Mouse (Mus musculus) neural tube, embryonic 10.5 days (tissue): ENCODE measurements around the gene Cldn22.
"Not testable (repeated sequence)": the region's sequence is repeated elsewhere in the genome, so short reads cannot be mapped to it uniquely, and the experiment has no call there.

Experiments
- DNase-seq: peaks from one replicate; pipeline ENCODE4 v3.0.0-alpha.2; 2017; ENCODE audit warnings: low spot score; ENCODE audit errors: extremely low spot score

Gene Cldn22

DNA sequence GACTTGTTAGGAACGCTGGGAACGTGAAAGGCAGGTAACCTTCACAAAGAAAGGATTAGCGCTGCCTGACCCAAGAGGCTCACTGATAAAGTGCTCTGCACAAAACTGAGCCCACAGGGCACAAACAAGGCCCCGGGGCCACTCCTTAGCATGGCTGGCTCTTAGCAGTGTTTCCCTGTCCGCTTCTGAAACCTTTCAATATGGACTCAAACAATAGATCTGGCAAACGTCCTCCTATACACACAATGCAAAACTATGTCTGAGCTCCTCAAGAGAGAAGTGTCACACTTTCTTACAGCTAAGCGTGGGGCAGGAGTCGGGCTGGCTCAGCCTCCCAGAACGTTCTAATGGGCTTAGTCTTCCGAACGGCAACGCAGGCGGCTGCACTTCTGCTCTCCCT lies at the start of gene Cldn22:
TSS of gene Cldn22 (plus strand) at position 301 of the 400 bp plus-strand sequence.
- no peak for DNase-seq

DNA sequence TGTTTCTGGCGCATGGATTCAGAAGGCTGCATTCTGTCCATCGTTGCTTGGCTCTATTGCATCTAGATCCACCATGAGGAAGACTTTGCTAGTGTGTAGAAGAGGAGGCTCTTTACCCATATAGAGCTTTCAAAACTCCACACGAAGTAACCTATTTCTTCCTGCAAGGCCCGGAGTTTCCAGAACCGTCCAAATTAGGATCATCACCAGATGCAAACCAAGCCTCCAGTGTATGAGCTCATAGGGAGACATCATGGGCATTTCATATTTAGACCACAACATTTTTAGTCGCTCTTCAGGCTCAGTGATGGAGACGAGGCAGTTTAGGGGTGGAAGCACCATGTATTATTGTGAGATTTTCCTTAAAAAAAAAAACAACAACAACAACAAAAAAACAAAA lies 46.9 kb upstream of the Cldn22 start:
- DNase-seq, result no peak

DNA sequence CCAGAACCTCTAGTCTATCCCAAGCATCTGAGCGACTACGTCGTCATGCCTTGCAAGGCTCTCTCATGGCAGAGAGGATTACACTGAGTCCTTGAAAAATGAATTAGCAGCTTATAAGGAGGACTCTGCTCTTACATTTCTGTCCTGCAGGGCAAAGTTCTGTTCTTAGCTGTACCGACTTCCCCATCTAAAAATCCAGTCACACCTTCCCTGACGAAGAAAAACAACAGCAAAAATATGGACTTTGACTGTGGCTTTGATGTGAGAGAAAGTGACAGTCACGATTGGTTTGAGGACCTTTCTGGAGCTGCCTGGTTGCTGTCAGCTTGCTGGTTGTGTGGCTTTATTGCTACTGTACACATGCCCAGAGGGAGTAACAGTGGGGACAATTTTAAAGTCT lies 44.7 kb upstream of the Cldn22 start:
- no peak for DNase-seq

DNA sequence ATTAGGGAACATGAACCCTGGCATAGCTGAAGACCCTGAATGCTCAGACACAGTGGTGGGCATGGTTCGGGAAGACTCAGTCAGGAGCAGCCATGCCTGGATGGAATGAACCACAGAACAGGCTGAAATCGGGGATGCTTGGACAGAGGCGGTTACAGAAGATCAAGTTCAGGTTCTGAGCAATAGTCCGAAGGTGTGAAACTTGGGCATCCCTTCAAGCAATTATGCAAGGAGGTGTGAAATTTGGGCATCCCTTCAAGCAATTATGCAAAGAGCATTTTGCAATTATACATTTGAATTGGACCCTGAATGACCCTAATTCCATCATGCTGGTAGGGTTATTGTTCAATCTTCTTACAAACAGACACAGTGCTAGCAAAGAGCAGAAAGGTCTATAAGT lies 42.4 kb upstream of the Cldn22 start:
- no peak for DNase-seq

DNA sequence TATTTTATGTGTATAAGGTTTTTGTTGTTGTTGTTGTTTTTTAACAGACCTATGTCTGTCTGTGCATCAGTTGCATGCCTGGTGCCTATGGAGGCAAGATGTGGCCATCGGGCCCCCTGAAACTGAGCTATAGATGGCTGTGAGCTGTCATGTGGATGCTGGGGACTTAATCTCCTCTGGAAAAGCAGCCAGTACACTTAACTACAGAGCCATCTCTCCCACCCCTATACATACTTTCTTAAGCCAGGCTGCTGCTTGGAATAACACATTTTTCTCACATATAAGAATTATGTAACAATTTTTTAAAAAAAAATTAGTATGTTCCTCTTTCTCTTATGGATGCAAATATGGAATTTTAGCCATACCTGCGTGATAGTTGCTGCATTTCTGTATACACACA lies 40.7 kb upstream of the Cldn22 start:
- no peak for DNase-seq

DNA sequence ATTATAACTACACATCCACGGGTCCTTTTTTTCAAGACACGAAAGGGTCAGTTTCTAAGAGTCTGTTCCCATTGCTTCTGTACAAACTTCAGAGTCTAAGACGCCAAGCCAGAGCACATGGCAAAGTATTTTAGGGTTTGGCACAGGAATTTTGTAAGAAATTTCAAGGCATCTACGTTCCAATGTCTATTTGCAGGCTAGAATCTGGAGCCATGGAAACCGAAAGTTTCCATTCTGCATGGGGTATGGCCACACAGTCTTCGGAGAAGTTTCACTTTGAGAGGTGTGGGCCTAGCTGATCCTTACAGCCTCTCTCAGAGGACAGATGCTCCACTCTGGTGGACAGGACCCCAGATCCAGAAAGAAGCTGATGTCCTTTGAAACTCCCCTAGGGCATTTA lies 40.3 kb upstream of the Cldn22 start:
- DNase-seq, result no peak

DNA sequence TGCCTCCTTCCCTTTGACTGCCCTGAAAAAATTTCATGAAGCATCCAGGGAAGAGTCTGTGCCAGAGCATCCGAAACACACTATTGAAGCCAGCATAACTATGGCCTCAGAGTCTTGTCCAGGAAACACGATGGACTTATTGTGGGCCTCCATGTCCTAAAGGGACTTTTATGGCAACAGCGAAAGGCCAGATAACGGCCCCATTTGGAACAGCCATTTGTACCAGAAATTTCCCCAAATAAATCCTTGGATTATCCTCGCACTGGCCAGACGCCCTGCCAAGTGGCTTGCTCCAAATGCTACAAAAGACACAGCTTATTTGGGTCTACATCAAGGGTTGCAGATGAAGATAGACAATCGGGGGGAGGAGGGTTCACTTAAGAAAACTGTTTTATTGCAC lies 39.8 kb upstream of the Cldn22 start:
- no peak for DNase-seq

DNA sequence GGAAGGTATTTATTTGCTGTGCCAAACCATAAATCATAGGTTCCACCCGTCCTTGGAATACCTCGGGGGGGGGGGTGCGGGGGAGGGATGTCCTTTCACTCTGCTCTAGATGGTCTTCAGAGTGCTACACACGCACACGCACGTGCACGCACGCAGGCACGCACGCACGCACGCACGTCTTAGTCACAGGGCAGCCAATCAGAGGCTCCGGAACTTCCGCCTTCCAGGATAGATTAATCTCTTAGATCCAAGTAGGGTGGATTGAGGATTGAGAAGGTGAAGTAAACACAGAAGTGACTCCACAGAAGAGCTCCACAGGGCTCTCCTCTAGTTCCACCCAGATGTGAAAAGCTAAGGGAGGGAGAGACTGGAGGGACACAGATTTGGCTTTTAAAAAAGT lies 38.0 kb upstream of the Cldn22 start:
- DNase-seq, result no peak

DNA sequence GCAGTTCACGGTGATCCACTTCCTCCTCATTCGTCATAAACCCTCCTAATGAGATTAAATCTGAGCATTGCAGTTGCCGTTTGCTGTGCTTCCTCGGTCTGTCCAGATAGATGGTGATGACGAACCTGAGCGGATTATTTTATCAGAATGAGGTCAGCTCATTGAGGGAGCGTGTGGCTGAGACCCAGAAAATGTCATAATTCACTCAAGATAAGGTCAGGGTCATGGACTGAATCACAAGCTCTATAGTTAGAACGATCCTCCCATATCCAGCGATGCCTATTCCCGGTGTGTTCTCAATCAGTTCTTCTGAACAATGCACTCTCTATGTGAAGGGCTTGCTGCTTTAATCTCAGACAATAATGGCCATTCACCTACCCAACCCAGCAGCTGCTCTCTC lies 36.6 kb upstream of the Cldn22 start:
- no peak for DNase-seq

DNA sequence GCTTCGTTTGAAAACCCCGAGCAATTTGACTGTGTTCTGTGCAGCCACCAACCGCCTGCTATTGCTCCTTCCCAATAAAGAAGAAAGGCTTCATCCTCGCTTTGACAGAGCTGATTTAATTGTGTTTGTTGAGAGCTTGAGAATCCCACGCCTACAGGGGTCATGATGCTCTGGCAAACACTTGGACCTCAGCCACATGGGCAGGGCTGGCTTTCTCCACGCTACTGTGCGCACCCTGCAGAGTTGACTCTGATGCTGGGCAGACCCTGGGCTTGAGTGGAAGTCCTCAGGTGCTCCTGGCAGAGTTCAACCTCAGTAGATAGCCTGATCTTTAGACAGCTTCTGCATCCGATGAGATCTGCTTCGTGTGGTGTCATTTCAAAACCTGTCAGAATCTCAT lies 32.3 kb upstream of the Cldn22 start:
- no peak for DNase-seq

DNA sequence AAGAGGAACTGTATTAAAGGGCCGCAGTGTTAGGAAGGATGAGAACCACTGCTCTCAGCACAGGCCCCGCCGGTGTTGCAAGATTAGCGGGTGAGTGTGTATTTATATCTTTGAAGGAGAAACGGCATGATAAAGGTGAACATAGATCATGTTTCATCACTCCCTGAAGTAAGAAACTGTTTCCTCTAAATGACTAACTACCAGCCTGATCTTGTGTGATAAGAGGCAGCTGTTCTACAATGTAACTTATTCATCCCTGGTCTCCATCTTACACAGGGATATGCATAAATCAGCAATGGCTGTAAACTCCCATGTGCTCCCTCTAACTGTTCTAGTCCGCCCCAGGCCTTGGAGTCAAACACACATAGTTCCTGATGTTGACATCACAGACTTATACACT lies 24.8 kb upstream of the Cldn22 start:
- no peak for DNase-seq

DNA sequence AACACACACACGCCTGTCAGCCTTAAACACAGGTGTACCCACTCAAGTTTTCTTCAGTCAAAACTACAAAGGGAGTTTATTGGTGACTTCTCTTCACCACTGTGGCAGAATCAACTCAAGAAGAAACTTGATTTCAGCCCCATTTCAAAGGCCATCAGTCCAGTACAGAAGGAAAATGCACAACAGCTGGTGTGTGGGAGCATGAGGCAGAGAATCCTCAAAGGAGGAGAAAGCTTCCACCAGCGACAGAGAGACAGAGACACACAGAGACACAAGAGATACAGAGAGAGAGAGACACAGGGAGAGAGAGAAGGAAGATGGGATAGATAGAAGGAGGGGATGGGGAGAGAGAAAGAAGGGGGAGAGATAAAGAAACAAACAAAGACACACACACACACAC lies 21.9 kb upstream of the Cldn22 start:
- DNase-seq, result no peak

DNA sequence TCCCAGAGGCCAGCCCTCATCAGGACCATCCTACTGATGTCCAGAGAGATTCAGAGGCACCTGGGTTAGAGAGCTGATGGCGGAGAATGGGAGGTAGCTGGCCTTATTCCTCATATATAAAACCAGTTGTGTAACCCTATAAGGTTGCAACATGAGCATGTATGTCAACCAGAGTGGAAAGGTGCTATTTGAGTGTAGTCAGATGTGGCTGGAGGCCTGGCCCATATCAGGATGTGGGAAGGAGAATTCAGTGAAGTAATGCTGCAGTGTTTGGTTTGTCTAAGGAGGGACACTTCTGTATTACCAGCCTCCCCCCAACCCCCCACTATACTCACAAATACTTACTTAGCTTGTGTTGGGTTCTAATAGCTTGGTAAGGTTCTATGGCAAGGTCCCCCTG lies 20.0 kb upstream of the Cldn22 start:
- DNase-seq, result no peak

DNA sequence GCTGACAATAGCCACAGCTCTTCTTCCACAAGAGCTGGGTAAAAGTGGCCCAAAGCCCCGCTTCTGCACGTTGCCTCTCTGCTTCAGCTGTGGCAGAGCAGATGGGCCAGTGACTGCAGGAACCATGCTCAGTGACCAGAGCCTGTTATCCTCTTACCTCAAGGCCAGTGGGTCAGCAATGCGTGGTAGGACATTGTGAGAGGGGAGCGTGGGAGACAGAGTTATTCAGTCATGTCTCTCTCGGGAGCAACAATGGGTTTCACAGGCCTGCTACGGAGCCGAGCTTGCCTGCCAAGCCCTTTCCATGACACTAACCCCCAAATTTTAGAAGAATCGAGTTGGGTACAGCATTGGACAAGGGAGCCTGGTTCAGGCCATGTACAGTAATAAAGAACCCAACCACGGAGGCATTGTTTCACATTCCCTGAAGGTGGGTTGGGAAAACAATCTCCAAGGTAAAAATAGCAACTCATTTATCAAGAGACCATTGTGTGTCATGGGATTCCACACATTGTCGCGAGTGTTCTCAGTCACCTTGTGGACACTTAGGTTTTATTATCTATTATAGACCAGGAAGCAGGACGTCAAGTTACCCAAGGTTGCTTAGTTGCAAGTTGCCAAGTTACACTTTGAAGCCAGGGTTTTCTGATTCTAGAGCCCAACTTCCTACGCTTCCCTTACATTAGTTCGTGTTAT lies 14.2 kb upstream of the Cldn22 start:
- DNase-seq, result no peak

DNA sequence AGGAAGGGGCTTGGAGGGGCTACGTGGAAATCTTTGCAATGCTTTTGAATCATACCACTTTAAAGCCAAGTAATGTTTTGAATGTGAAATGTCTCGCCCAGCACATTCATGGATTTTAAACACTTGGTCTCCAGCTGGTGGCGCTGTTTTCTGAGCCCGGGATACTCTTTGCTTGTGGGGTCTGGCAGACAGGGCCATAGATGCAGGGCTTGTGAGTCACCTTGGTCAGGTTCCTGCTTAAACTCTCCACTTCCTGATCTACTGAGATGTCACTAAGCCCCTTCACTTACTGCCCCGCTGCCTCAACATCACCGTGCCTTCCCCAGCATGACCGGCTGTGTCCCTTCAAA lies 13.6 kb upstream of the Cldn22 start:
- no peak for DNase-seq

DNA sequence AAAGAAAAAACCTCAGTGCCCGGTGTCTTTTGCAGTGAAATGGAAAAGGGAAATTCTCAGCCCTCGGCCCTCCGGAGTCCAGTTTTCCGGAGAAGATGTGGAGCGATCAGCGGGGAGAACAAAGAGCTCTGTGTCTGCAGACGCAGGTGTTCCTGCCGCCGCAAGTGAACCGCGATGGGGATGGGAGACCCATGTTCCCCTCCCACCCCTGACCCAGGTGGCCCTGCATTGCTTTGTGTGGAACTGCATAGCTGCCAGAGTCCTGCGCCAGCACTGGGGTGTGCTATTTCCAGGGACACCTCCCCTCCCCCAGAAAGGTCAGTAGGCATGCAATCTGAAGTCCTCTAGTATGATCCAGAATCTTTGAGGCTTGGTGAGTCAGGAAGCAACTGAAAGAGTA lies 13.1 kb upstream of the Cldn22 start:
- no peak for DNase-seq

DNA sequence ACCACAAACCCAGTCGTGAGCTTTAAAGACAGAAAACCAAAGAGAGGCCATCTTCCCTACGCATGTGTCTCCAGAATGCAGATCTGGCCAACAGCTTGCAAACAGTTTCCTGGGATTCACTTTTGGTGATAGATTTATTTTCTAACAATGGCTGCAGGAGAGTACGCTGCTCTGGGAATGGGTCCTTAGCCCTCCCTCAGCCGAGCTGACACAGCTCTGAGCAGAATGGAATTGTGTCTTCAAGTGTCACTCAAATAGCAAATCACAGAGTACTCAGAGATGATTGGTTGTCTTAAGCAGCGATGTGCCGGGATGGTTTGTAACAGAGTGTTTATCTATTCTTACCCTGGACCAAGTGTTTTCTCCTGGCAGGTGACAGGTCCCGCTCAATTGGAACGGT lies 5.2 kb upstream of the Cldn22 start:
- no peak for DNase-seq

DNA sequence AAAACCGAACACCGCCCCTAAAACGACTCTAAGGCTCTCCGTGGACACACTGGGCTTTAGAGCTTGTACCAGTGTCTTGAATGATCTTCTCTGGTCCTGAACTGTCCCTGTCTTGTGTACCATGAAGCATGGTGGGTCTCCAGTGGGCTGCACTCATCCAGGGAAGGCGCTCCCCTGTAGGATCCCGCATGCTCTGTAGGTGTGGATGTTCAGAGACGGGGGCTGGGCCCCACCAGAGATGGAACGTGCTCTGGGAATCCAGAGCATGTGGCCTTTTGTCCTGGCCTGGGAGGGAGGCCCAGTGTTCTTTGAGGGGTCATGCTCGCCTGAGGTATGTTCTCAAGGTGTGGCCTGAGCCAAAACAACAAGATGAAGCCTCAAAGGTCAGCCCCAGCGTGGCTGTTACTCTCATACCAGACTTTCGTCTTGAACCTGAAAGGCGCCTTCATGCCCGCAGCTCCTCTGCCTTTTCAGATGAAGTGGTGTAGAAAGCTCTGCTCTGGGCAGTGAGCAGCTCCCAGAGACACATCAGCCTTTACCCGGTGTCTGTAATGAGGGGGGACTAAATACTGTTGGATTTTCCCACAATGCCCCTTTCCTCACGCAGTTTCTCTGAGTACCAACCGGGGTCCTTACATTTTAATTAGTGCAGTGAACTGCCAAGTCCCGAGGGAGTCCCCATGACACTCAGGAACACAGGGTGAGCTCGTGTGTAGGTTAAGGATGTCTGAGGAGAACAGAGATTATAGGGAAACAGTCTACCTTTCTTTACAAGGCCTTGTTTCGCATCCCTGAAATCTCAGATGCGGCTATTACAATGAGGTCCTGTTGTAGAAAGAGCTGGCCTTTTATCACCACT lies 3.1 kb upstream of the Cldn22 start:
- DNase-seq, result no peak

DNA sequence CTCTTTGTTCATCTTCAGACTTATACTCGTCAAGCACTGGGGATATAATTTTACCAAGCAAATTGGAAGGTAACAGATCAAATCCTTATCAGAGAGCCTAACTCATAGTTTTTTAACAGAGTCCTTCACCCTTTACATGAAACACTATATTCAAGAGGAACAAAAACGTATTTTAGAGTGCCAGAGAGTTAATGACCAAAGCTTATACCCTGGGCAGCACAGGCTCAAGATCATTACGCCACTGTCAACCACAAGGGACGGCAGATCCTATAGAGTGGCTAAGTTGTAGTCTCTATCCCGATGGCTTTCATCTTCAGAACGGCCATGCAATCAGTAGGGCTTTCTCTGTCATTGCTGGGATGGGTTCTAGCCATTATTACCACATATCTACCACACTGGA lies 2.4 kb upstream of the Cldn22 start, which contains the start of gene Cldn24:
TSS of gene Cldn24 (plus strand) at position 301 of the 400 bp plus-strand sequence.
- DNase-seq, result no peak

DNA sequence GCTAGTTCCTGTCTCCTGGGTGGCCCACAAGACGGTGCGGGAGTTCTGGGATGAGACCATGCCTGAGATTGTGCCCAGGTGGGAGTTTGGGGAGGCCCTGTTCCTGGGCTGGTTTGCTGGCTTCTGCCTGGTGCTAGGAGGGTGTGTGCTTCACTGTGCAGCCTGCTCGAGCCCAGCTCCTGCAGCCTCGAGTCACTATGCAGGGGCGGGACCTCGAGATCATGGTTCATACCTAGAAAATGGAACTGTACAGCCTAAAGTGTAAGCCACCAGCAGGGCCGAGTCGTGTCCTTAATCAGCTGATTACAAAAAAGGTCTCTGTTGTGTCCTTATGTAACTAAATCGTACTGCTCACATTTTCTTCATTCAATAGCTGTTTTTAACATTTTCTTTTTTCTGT lies 1.7 kb upstream of the Cldn22 start:
- DNase-seq, result not testable (repeated sequence)

DNA sequence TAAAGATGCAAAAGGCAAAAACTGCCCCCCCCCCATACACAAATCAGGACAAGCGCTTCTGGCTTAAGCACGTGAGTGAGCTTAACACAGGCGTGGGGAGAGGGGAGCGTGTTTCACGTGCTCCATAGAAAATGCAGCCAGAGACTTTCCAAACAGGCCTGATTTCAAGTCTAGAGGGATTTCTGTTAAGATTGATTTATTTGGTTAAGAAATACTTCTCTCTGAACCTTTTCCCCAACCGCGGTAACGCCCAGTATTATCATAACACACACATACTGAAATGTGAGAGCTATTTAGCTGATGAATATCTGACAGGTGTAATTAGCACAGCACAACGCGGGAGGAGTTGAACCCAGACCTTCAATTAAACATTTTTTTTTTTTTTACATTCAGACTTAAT lies 505 bp upstream of the Cldn22 start:
- DNase-seq, result no peak

DNA sequence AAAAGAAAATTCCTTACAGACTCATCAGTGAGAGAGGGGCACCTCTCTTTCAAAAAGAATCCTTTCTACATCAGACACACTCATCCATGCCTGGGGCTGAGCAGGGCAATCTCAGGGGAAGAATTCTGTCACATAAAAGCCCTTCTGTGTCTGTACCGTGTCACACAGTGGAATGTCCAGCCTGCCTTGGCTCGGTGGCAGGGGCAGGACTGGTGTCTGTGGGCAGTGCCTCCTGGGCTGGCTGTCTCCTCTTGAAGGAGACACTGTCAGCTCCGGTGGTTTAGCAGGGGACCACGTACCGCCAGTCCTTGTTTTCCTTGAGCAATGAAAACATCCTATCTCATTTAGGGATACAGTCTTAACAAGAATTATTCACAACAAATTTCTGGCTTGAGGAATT lies 1.3 kb downstream of the Cldn22 start:
- no peak for DNase-seq

DNA sequence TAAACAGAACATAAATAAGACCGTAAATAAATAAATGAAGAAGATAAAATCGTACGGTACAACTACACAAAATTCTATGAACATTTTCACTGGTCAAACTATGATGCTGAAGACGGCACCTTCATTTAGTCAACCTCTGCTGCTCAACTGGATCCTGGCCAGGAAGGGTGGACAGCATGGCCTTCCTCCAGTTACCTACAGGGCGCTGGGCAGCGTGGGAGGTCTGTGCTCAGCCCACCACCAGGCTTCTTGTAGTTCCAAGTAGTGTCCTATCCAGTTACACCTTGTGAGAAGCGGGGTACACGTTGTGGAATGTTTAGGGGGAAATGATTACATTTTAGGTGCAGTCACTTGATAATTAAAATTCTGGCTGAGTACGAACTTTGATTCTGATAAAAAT lies 2.6 kb downstream of the Cldn22 start:
- DNase-seq, result no peak
